Mouse (Mus musculus) left cerebral cortex, adult 11 months (tissue): ENCODE measurements at regions not wholly inside any gene's neighbourhood (a gene's known extent, or its start where the extent isn't known, plus 50 kb on each side); places are given as distances from the start of the nearest gene placed in this dataset.

Source experiments
- DNase-seq: peaks from one replicate; pipeline ENCODE4 v3.0.0; 2022; ENCODE audit warnings: low spot score

DNA sequence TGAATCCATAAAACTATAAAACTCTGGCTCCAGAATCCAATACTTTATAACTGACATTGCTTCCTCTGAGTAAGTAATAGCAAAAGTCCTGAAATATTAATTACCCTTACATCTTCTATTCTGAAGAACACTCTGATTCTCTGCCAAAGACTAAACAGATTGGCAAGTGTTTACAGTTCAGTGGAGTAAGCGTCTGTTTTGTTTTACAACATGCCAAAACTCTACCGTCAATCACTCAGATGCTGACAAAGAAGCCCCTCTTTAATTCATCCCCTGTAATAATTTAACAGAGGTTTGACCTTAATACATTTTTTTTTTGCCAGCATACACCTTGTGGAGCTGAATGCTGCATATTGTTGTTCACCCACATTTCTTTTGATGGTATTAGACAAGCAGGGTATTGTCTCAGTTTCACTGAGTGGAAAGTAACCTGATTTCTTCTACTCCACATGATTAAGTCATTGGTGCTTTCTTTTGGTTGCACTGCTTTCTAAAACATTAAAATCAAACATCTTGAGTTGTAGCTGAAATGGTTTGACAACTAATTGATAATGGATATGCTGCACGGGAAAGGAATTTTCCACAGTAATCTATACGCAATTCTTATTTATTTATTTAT lies 796.2 kb upstream of the Sel1l start:
- no peak for DNase-seq

DNA sequence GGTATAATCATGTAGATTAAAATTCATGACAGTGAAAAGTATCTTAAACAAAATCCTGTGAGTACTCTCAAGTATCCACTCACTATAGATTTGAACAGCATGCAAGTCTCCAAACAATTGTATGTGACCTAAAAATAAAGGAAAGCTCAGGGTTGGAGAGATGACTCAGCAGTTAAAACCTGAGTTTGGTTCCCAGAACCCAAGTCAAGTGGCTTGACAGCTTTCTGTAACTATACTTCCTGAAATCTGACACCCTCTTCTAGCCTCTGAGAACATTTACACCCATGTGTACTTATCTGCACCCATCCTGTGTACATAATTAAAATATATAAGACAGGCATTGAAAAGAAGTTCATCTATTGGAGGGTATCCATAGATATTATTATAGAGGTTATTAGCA lies 770.2 kb upstream of the Sel1l start:
- DNase-seq = no peak

DNA sequence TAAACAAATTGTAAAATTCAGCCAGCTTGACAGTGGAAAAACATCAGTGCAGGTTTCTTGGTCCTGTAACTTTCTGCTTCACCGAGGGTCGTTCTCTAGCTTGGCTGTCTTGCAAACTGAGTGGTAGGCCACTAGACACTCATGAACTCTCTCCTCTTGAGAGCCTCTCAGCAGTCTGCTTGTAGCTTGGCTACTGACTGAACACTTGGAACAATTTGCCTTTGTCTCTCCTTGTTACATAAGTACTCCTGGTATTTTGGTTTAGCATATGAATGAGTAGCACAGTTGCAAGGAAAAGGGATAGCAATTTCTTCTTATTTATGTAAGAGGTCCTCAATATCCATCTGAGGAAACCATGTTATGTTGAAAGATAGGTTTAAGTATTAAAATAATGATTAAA lies 769.6 kb upstream of the Sel1l start:
- DNase-seq = peak; percentile 2

DNA sequence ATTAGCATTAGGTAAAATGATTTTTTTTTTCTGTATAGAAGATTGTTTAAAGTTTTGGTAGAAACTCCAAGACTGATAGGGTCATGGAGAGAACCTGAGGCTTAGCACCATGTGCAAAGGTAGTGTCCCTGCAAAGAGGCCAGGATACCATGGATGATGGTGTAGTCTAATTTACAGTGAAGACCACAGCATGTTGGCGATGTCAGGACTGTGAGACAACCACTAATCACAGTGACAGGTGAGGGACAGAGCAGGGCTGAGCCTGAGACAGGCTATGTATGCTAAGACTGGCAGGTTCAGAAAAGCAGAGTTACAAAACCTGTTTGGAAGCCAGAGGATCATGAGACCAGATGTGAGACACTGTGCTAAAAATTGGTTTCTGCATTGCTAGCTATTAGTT lies 752.7 kb upstream of the Sel1l start:
- no peak for DNase-seq

DNA sequence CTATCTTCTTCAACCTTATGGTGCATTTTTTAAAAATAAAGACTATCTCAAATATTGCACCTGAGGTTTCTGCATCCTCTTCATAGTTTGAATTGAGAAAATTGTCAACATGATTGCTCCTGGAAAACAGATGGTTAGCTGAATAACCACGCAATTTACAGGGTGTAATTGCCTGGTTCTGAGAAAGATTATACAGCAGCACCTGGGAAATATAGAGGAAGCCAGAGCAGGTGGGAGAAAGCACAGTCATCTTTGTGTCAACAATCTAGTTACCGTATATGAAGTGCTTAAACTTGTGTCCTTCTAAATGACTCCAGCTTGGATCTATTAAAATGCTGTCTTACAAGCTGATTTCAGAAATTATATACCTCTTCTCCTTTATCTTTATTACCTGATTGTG lies 740.8 kb upstream of the Sel1l start:
- no peak for DNase-seq

DNA sequence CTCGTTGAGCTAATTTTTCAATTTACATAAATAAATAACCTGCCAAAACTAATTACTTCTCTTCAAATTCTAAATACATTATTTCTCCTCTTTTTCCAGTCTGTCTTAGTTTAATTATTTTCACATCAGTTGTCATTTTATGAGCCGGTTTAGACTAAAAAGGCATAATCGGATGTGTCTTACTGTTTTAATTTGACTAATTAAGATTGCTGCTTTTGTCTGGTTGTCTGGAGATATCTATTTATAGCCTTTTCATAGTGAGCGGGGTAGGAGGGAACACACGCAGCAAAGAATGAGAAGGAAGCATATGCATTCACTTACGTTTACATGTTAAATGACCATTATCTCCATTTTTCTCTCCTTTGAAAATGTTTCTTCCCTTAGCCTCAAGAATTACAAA lies 740.3 kb upstream of the Sel1l start:
- no peak for DNase-seq

DNA sequence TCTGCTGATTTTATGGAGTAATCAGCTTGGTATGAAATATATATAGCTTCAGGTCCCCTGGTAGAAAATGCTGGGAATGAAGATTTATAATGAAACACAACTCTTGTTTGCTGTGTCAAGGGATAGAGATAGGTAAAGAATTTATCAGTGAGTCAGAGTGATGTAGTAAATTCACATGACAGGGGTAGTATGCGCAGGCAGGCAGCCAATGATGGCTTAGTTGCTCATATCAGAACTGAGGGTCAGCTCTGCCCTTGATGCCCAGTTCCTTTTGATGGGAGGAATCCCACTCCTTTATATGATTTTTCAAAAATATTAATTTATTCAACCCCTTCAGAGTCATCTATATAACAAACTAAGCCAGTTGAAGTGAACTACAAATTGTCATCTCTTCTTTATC lies 729.6 kb upstream of the Sel1l start:
- no peak for DNase-seq
